Mouse (Mus musculus) midbrain, embryonic 16.5 days (tissue): ENCODE measurements around the gene Arl4c. TPM values are rescaled to one million over a fixed set of nuclear protein-coding genes. Genes with fewer than 3 reads are reported as not detected.

Source experiments
- ATAC-seq: fragments of 200-750 bp; cut with Nextera tagmentation; 2 replicates; pipeline ENCODE4 v1.8.0; 2017; ENCODE audit warnings: moderate TSS enrichment
- H3K27ac ChIP-seq: fragments of 300-500 bp; sonication (generic); 2 replicates; pipeline ENCODE4 v1.5.1; 2014; ENCODE audit warnings: mild to moderate bottlenecking, low read length, mixed read lengths
- H3K27me3 ChIP-seq: fragments of 300-500 bp; sonication (generic); 2 replicates; pipeline ENCODE4 v1.6.1; 2014; ENCODE audit warnings: low read depth, low read length, mixed read lengths; ENCODE audit not compliant: control insufficient read depth, insufficient read depth
- H3K36me3 ChIP-seq: fragments of 300-500 bp; sonication (generic); 2 replicates; pipeline ENCODE4 v1.6.1; 2014; ENCODE audit warnings: mild to moderate bottlenecking, low read length, moderate library complexity, mixed read lengths; ENCODE audit not compliant: control insufficient read depth, insufficient read depth
- H3K4me1 ChIP-seq: fragments of 300-500 bp; sonication (generic); 2 replicates; pipeline ENCODE4 v1.6.1; 2014; ENCODE audit warnings: mild to moderate bottlenecking, low read length, mixed read lengths; ENCODE audit not compliant: control insufficient read depth, insufficient read depth
- H3K4me2 ChIP-seq: fragments of 300-500 bp; sonication (generic); 2 replicates; pipeline ENCODE4 v1.6.1; 2014; ENCODE audit warnings: mild to moderate bottlenecking, low read length, mixed read lengths
- H3K4me3 ChIP-seq: fragments of 300-500 bp; sonication (generic); 2 replicates; pipeline ENCODE4 v1.5.1; 2014; ENCODE audit warnings: low read depth, mild to moderate bottlenecking, low read length, moderate library complexity, mixed read lengths
- H3K9ac ChIP-seq: fragments of 300-500 bp; sonication (generic); 2 replicates; pipeline ENCODE4 v1.6.1; 2014; ENCODE audit warnings: low read depth, low read length, mixed read lengths
- H3K9me3 ChIP-seq: fragments of 300-500 bp; sonication (generic); replicated peaks from 2 replicates; pipeline ENCODE4 v1.6.1; 2014; ENCODE audit warnings: mild to moderate bottlenecking, low read length, mixed read lengths; ENCODE audit not compliant: control insufficient read depth, poor library complexity, severe bottlenecking
- WGBS: fragments of 180-500 bp; shearing (Covaris S2); extraction: QIAGEN DNeasy Blood & Tissue Kit; methylation state at CpG from one replicate; pipeline ENCODE4 v1.1.7; 2014; 5-methylcytosine and 5-hydroxymethylcytosine counted together
- polyA plus RNA-seq: library from polyadenylated mRNA; unstranded; fragments of >200 nt; fragmentation: Nextera tagmentation; extraction: Ambion mirVana; gene quantifications from 2 replicates; pipeline ENCODE4 v1.2.1, GENCODE M21; 2015

Arl4c gene
- polyA plus RNA-seq, 1 experiment from 2014 or later, result 54.6 TPM

DNA sequence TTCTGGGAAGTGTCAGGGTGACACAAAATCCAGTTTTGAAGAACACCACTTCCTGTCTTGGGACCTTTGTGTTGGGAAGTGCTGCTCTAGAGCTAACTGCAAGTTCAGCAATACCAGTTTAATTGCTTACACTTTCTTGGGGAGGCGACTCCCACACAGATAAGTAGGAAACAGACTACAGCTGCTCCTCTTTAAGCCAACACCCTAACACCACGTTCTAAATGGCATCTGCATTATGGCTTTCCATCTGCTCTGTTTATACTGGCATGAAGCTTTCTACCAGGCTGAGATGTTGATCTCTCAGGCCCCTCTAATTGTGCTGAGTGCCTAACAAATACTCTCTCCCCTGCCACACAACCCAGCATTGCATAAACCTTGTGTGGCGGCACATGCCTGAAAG lies 36.9 kb upstream of the Arl4c start:
- H3K4me1 ChIP-seq, result no peaks in the 10 kb centered on the region
- H3K9ac ChIP-seq, result no peak overlapping the region
- no peaks in the 10 kb centered on the region for H3K27me3 ChIP-seq
- H3K27ac ChIP-seq, result no peak overlapping the region
- 71% methylated on average over 3 of the region's 3 CpGs for WGBS
- H3K4me3 ChIP-seq, result no peak overlapping the region
- H3K36me3 ChIP-seq, result no peaks in the 10 kb centered on the region
- ATAC-seq, result no peak
- H3K4me2 ChIP-seq, result no peak overlapping the region
- no peaks in the 10 kb centered on the region for H3K9me3 ChIP-seq

DNA sequence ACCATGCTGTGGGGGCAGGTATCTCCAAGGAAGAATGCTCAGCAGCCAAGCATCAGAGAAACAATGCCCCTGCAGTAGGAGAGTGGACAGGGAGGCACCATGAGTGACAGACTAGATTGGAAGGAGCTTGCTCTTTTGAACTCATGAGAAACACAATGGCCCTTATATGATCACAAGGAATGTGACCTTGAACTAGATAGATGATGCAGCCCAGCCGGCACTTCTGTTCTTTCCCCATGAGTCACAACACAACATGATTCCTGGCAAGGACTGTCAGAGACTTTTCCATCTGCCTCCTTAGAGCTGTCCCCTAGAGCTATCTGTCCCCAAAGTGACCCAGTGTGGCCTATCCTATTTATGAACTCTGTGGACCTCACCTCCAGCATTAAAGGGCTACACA lies 27.5 kb upstream of the Arl4c start:
- no peak for ATAC-seq
- H3K9ac ChIP-seq, result no peak overlapping the region
- no peaks in the 10 kb centered on the region for H3K9me3 ChIP-seq
- no peak overlapping the region for H3K27ac ChIP-seq
- no peak overlapping the region for H3K4me2 ChIP-seq
- H3K4me1 ChIP-seq, result no peaks in the 10 kb centered on the region
- WGBS, result 96% methylated on average over 1 of the region's 1 CpGs
- H3K27me3 ChIP-seq, result no peaks in the 10 kb centered on the region
- no peaks in the 10 kb centered on the region for H3K36me3 ChIP-seq
- H3K4me3 ChIP-seq, result no peak overlapping the region

DNA sequence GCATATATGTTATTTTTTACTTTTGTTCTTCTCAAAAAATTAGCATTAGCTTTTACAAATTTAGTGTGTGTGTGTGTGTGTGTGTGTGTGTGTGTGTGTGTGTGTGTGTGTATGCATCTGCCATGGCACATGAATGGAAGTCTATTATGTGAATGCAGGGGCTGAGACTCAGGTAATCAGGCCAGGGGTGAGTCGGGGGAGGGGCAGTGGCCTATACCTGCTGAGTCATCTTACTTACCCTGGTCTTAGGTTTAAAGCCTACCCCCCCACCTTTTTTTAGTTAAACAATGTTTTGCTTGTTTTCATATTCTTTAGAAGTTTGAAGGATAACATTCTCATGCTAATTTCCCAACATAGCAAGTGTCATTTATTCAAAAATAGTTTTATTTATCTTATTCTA lies 25.3 kb upstream of the Arl4c start:
- no peaks in the 10 kb centered on the region for H3K27me3 ChIP-seq
- 88% methylated on average over 1 of the region's 1 CpGs for WGBS
- no peak overlapping the region for H3K4me2 ChIP-seq
- H3K4me3 ChIP-seq, result no peak overlapping the region
- no peak for ATAC-seq
- no peak overlapping the region for H3K9ac ChIP-seq
- H3K4me1 ChIP-seq, result no peaks in the 10 kb centered on the region
- H3K36me3 ChIP-seq, result no peaks in the 10 kb centered on the region
- H3K9me3 ChIP-seq, result no peaks in the 10 kb centered on the region
- no peak overlapping the region for H3K27ac ChIP-seq

DNA sequence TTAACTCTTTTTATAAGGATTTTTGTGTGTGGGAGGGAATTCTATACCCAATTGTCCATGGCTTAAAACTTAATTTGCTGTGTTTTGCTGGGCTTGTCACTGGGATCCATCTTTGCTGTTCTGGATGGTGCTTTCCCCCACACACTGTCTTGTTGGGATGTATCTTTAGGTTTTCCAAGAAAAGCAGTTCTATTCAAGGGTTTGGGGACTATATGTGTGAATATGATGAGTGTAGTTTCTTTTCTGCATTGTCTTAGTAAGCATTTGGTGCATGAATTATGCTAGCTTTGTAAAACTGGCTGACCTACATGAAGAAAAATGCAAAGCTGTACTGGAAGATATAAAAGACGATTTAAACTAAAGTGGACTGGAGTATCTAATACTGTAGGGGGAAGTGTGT lies 23.7 kb upstream of the Arl4c start:
- Histone ChIP-seq H3K9me3 (no peaks in the 10 kb centered on the region), H3K27ac (no peak overlapping the region), H3K27me3 (no peaks in the 10 kb centered on the region), H3K4me2 (no peak overlapping the region), H3K9ac (no peak overlapping the region), H3K4me1 (no peaks in the 10 kb centered on the region), H3K4me3 (no peak overlapping the region), H3K36me3 (no peaks in the 10 kb centered on the region)
- no peak for ATAC-seq
- WGBS, result 76% methylated on average over 1 of the region's 1 CpGs

DNA sequence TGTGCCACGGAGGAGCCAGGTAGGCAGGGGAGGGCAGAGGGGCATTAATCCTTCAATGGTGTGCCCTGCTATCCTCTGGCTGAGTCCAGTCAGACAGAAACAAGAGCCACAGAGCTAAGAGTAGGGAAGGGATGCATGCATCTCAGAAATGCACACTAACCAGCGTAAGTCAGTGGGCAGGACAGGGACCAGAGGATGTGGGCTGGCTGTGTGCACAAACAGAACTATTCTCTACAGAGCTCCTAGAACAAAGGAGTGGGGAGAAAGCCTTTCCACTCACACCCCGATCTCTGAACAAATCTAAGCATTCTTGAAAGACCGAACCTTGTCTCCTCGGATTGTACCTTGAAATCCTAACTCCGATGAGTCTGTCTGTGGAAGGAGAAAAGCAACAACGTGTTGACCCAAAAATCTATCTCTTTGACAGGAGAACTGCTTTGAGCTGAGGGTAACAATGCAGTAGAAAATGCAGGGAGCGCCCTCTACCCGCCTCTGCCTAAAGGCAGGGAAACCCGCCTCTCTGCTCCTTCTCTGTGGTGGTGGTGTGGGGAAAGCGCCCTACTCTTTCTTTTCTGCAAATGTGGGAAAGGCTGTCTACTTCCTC lies 18.7 kb upstream of the Arl4c start:
- H3K4me3 ChIP-seq, result no peak overlapping the region
- H3K4me1 ChIP-seq, result peaks cover 2% of the 10 kb centered on the region; the same call in 1 of the 2 replicates
- no peaks in the 10 kb centered on the region for H3K9me3 ChIP-seq
- no peaks in the 10 kb centered on the region for H3K36me3 ChIP-seq
- no peak overlapping the region for H3K27ac ChIP-seq
- no peak for ATAC-seq
- H3K4me2 ChIP-seq, result no peak overlapping the region
- 43% methylated on average over 11 of the region's 11 CpGs for WGBS
- no peak overlapping the region for H3K9ac ChIP-seq
- no peaks in the 10 kb centered on the region for H3K27me3 ChIP-seq

DNA sequence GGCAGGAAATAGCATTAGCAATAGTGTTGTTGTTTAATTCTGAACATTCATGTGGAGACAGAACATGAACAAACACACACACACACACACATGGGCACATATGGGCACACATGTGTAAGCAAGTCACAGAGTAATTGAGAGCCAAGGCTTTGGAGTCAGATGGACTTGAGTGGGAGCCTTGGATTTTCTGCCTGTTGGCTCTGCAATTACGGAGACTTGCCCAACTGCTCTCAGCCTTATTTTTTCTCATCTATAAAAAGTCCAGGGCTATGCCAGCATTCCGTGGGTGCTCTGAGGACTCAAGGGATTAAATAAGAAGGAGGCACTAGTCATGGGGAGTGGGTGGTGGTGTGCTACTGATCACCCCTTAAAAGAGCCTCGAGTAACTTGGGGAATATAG lies 16.5 kb upstream of the Arl4c start:
- no peak overlapping the region for H3K9ac ChIP-seq
- no peak overlapping the region for H3K4me2 ChIP-seq
- no peak for ATAC-seq
- H3K27ac ChIP-seq, result no peak overlapping the region
- H3K27me3 ChIP-seq, result no peaks in the 10 kb centered on the region
- peaks cover 2% of the 10 kb centered on the region; the same call in 1 of the 2 replicates for H3K4me1 ChIP-seq
- 77% methylated on average over 3 of the region's 3 CpGs for WGBS
- H3K9me3 ChIP-seq, result no peaks in the 10 kb centered on the region
- no peak overlapping the region for H3K4me3 ChIP-seq
- no peaks in the 10 kb centered on the region for H3K36me3 ChIP-seq

DNA sequence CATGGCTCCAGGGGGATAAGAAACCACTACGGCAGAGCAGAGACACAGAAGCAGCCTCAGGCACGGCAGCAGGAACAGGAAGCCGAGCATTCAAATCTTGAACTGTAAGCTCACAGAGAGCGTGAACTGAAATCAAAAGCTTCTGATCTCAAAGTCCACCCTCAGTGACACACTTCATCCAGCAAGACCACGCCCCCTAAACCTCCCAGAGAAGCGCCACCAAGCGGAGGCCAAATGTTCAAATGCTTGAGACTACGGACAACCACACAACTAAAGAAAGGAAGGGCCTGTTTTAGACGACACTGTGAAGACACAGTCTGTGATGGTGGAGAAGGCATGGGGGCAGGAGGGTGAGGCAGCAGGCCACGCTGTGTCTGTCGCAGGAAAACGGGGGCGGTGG lies 15.7 kb upstream of the Arl4c start:
- H3K27me3 ChIP-seq, result no peaks in the 10 kb centered on the region
- ATAC-seq, result 0 out of 2 replicates have a peak, but pooled peaks have one; percentile 25
- WGBS, result 81% methylated on average over 13 of the region's 13 CpGs
- H3K36me3 ChIP-seq, result no peaks in the 10 kb centered on the region
- H3K4me3 ChIP-seq, result no peak overlapping the region
- peaks cover 2% of the 10 kb centered on the region; the same call in 1 of the 2 replicates for H3K4me1 ChIP-seq
- no peak overlapping the region for H3K9ac ChIP-seq
- no peak overlapping the region for H3K4me2 ChIP-seq
- H3K27ac ChIP-seq, result no peak overlapping the region; the same call in 1 of the 2 replicates
- no peaks in the 10 kb centered on the region for H3K9me3 ChIP-seq

DNA sequence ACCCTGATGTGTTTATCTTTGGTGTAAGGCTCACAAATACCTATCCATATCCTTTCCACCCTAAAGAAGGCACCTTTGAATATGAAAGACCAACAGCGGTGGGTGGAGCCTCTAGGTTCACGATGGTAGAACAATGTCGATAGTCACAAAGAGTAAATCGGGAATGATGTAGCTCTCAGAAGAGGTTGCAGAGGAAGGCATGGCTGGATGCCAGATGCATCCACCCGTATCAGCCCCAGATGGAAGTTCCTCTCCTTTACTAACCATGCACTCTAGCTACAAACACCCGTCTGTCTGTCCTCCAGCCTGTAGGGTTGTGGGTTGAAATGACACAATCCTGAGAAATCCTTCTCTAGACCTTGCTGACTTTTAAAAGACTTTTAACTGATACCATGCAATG lies 10.0 kb upstream of the Arl4c start:
- Histone ChIP-seq H3K4me3 (no peak overlapping the region), H3K36me3 (no peaks in the 10 kb centered on the region), H3K27me3 (no peaks in the 10 kb centered on the region), H3K9ac (no peak overlapping the region), H3K27ac (no peak overlapping the region), H3K9me3 (no peaks in the 10 kb centered on the region), H3K4me1 (peaks cover 12% of the 10 kb centered on the region), H3K4me2 (no peak overlapping the region)
- ATAC-seq, result no peak
- 85% methylated on average over 6 of the region's 6 CpGs for WGBS

DNA sequence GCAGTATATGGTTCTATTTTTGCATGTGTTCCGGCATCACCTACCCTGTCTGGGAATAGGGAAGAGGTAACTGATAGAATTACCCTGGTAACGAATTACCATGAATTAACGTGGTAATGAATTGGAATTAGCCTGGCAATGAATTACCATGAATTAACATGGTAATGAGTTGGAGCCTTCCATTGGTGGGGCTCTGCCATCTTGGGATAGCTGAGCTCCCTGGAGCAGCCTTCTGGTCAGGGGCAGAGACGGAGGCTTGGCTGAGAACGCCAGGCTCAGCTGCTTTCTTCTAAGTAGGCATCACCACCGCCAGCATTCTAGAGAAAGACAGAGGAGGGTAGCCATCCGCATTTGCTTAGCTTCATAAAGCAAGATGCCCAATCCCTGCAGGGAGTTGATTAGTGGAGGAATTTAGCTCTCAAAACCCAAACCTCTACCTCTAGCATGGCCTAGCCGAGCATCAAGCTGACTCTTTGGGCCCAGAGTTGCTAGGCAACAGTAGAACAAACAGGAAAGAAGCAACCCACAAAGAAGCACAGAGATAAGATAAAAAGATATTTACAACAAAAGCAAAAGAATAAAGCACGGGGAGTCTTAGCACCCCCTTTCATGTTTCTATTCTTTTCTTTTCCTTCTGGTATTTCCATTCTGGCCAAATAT lies 6.8 kb upstream of the Arl4c start:
- Histone ChIP-seq H3K27me3 (no peaks in the 10 kb centered on the region), H3K9ac (no peak overlapping the region), H3K4me2 (no peak overlapping the region), H3K4me1 (peaks cover 21% of the 10 kb centered on the region), H3K27ac (peak overlapping the region; percentile 74), H3K36me3 (no peaks in the 10 kb centered on the region), H3K9me3 (no peaks in the 10 kb centered on the region), H3K4me3 (no peak overlapping the region)
- 37% methylated on average over 9 of the region's 9 CpGs for WGBS
- ATAC-seq, result peak; percentile 25
